In the genomic region with DNA sequence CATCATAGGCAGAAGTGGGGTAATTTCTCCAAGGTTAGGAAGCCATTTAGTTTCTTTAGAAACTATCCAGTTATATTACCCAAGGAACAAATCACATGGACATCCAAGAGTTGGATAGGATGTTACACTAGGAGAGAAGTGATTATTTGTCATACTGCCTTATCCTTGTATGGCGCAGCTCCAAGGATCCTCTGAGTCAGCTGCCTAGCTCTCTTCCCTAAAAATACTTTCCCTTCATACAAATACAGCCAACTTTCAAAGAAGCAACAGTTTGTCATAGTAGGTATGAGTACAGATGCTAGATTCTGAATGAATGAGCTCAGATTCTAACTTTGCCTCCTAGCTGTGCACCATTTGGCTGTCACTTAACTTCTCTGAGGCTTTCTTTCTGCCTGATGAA, we compare ENCODE assay signal across 12 mouse cellular contexts.
DNase-seq lines count a peak whose midpoint lies in the region; ATAC-seq and TF ChIP-seq lines count a peak whose summit lies in the region.
"Had no signal": no experiment of that assay in that cellular context is flagged by ENCODE, and none has a peak within 500 bp of the region (broad histone marks: within the 10 kb centered on the region; RNA-seq: fewer than 3 reads in every experiment).

No protein-coding gene starts in this region.

- no peaks in the 10 kb centered on the region for H3K27me3 ChIP-seq in embryonic facial prominence, embryonic 14.5 days (replicated peaks; ENCODE audit: control insufficient read depth, insufficient read depth, low read length)
- H3K27me3 ChIP-seq in embryonic facial prominence, embryonic 10.5 days (replicated peaks; ENCODE audit: low read depth, poor library complexity, severe bottlenecking), result no peaks in the 10 kb centered on the region
- H3K27me3 ChIP-seq in lung, embryonic 14.5 days (ENCODE audit: insufficient read depth, low read length), result no peaks in the 10 kb centered on the region
- no peaks in the 10 kb centered on the region for H3K27me3 ChIP-seq in hindbrain, embryonic 14.5 days (ENCODE audit: control insufficient read depth, insufficient read depth, low read length)
- H3K27me3 ChIP-seq: kidney, embryonic 15.5 days; lung, embryonic 15.5 days had no signal

- no peak overlapping the region for H3K4me2 ChIP-seq in embryonic facial prominence, embryonic 14.5 days (ENCODE audit: low read depth, low read length)
- H3K4me2 ChIP-seq in lung, embryonic 14.5 days, result no peak overlapping the region
- H3K4me2 ChIP-seq in hindbrain, embryonic 14.5 days (replicated peaks), result no peak overlapping the region
- H3K4me2 ChIP-seq: kidney, embryonic 15.5 days; lung, embryonic 15.5 days had no signal

- 96% methylated on average over 1 of the region's 1 CpGs for WGBS in embryonic facial prominence, embryonic 14.5 days
- WGBS in embryonic facial prominence, embryonic 10.5 days, result 91% methylated on average over 1 of the region's 1 CpGs
- WGBS in lung, embryonic 14.5 days, result 74% methylated on average over 1 of the region's 1 CpGs
- WGBS in hindbrain, embryonic 14.5 days, result 96% methylated on average over 1 of the region's 1 CpGs

- peaks cover 10% of the 10 kb centered on the region for H3K4me1 ChIP-seq in embryonic facial prominence, embryonic 14.5 days (ENCODE audit: control insufficient read depth, insufficient read depth, low read length)
- peaks cover 24% of the 10 kb centered on the region for H3K4me1 ChIP-seq in embryonic facial prominence, embryonic 10.5 days
- H3K4me1 ChIP-seq in lung, embryonic 14.5 days (ENCODE audit: insufficient read depth), result 0 out of 2 replicates have a peak, but pooled peaks cover 7% of the 10 kb centered on the region
- 0 out of 2 replicates have a peak, but pooled peaks cover 4% of the 10 kb centered on the region for H3K4me1 ChIP-seq in hindbrain, embryonic 14.5 days (replicated peaks; ENCODE audit: control insufficient read depth, insufficient read depth, low read length)

- no peak overlapping the region for H3K27ac ChIP-seq in embryonic facial prominence, embryonic 14.5 days (replicated peaks; ENCODE audit: low read depth, low read length)
- no peak overlapping the region for H3K27ac ChIP-seq in embryonic facial prominence, embryonic 10.5 days (replicated peaks)
- no peak overlapping the region for H3K27ac ChIP-seq in lung, embryonic 14.5 days (ENCODE audit: low read depth)
- no peak overlapping the region for H3K27ac ChIP-seq in hindbrain, embryonic 14.5 days
- H3K27ac ChIP-seq: kidney, embryonic 15.5 days; lung, embryonic 15.5 days had no signal

- H3K36me3 ChIP-seq in embryonic facial prominence, embryonic 14.5 days (ENCODE audit: control insufficient read depth, insufficient read depth, low read length), result no peaks in the 10 kb centered on the region
- H3K36me3 ChIP-seq in embryonic facial prominence, embryonic 10.5 days (replicated peaks), result no peaks in the 10 kb centered on the region
- no peaks in the 10 kb centered on the region for H3K36me3 ChIP-seq in lung, embryonic 14.5 days (ENCODE audit: insufficient read depth)
- no peaks in the 10 kb centered on the region for H3K36me3 ChIP-seq in hindbrain, embryonic 14.5 days (replicated peaks; ENCODE audit: control insufficient read depth, insufficient read depth)
- H3K36me3 ChIP-seq: kidney, embryonic 15.5 days; lung, embryonic 15.5 days had no signal

- ATAC-seq in embryonic facial prominence, embryonic 14.5 days (ENCODE audit: low read depth), result no peak
- ATAC-seq in lung, embryonic 14.5 days (ENCODE audit: insufficient read depth), result no peak
- ATAC-seq in hindbrain, embryonic 14.5 days (ENCODE audit: low FRiP score), result no peak

- H3K4me3 ChIP-seq in embryonic facial prominence, embryonic 14.5 days (ENCODE audit: low read depth, low read length), result no peak overlapping the region
- H3K4me3 ChIP-seq in embryonic facial prominence, embryonic 10.5 days, result no peak overlapping the region
- H3K4me3 ChIP-seq in lung, embryonic 14.5 days (ENCODE audit: low read depth, low read length), result no peak overlapping the region
- H3K4me3 ChIP-seq in hindbrain, embryonic 14.5 days (replicated peaks; ENCODE audit: low read length), result no peak overlapping the region
- H3K4me3 ChIP-seq: kidney, embryonic 15.5 days; lung, embryonic 15.5 days had no signal

- TF ChIP-seq CTCF in lung, embryonic 14.5 days (IDR thresholded peaks at IDR 0.05; ENCODE audit: low read depth), result no peak

- no peaks in the 10 kb centered on the region for H3K9me3 ChIP-seq in embryonic facial prominence, embryonic 14.5 days (ENCODE audit: control insufficient read depth, low read length)
- no peaks in the 10 kb centered on the region for H3K9me3 ChIP-seq in embryonic facial prominence, embryonic 10.5 days
- no peaks in the 10 kb centered on the region for H3K9me3 ChIP-seq in lung, embryonic 14.5 days (ENCODE audit: low read depth, low read length)
- H3K9me3 ChIP-seq in hindbrain, embryonic 14.5 days (ENCODE audit: control insufficient read depth, low read length), result no peaks in the 10 kb centered on the region
- H3K9me3 ChIP-seq: kidney, embryonic 15.5 days; lung, embryonic 15.5 days had no signal

- H3K9ac ChIP-seq in embryonic facial prominence, embryonic 14.5 days (ENCODE audit: low read depth, low read length), result no peak overlapping the region
- no peak overlapping the region for H3K9ac ChIP-seq in lung, embryonic 14.5 days
- H3K9ac ChIP-seq in hindbrain, embryonic 14.5 days, result no peak overlapping the region
- H3K9ac ChIP-seq: kidney, embryonic 15.5 days; lung, embryonic 15.5 days had no signal

- DNase-seq in embryonic facial prominence, embryonic 14.5 days (ENCODE audit: low spot score), result peak; percentile 26
- no peak for DNase-seq in embryonic facial prominence, embryonic 10.5 days (ENCODE audit: low spot score)
- peak; percentile 55 for DNase-seq in lung, embryonic 14.5 days
- DNase-seq in lung, adult 18-20 months, result no peak
- DNase-seq in adrenal gland, postnatal 10 days, result peak; percentile 40
- DNase-seq in heart, postnatal 4 days, result peak; percentile 20
- DNase-seq in hindbrain, embryonic 14.5 days (ENCODE audit: low spot score), result no peak
- DNase-seq in cerebellum, postnatal 10 days, result no peak
- DNase-seq: cerebellum, adult 8-10 months; liver had no signal

Comparison
In these comparisons a context has a peak if more than half of its experiments do, and no peak if none do; other contexts are left out.
1. DNase-seq: peak in embryonic facial prominence, embryonic 14.5 days (single experiment), lung, embryonic 14.5 days (single experiment), adrenal gland, postnatal 10 days (single experiment) and heart, postnatal 4 days (single experiment); none in embryonic facial prominence, embryonic 10.5 days (single experiment), lung, adult 18-20 months (0 of 2), hindbrain, embryonic 14.5 days (single experiment) and cerebellum, postnatal 10 days (0 of 2).